In genomic region chr12:108529214-108529613, GRCm38 (mm10) we compare ENCODE assay signal across 9 mouse cellular contexts. TPM values are rescaled to one million over a fixed set of nuclear protein-coding genes. Genes with fewer than 3 reads are reported as not detected.
A peak's percentile ranks its signal among the peaks of the same experiment; 100 is the strongest.
DNase-seq lines count a peak whose midpoint lies in the region; ATAC-seq and TF ChIP-seq lines count a peak whose summit lies in the region.
"Had no signal": no experiment of that assay in that cellular context is flagged by ENCODE, and none has a peak within 500 bp of the region (broad histone marks: within the 10 kb centered on the region; RNA-seq: fewer than 3 reads in every experiment).

No protein-coding gene starts in this region.

- no peak overlapping the region for H3K4me2 ChIP-seq in hindbrain, embryonic 14.5 days (replicated peaks)

- H3K79me2 ChIP-seq in liver, adult 2 months (ENCODE audit: control insufficient read depth, insufficient read depth, low read length) = no peaks in the 10 kb centered on the region

- no peak overlapping the region for H3K27ac ChIP-seq in hindbrain, embryonic 14.5 days
- H3K27ac ChIP-seq in liver, adult 2 months (replicated peaks; ENCODE audit: insufficient read depth, low read depth, low read length) = no peak overlapping the region

- peak; percentile 45 for DNase-seq in kidney, adult 18-20 months
- no peak for DNase-seq in kidney, adult 11 months
- no peak for DNase-seq in G1E (ENCODE audit: low spot score)
- peak; percentile 59 to 72 for DNase-seq in cerebellum, postnatal 25 days
- peak; percentile 80 for DNase-seq in hindbrain, embryonic 14.5 days (ENCODE audit: low spot score)
- DNase-seq in liver, adult 2 months (ENCODE audit: extremely low read depth, low read depth, low spot score) = peak; percentile 14
- peak; percentile 64 for DNase-seq in retina, postnatal 7 days (ENCODE audit: low read depth, low spot score)
- DNase-seq in urinary bladder, postnatal 36 days (ENCODE audit: low spot score in 2 of 2) = no peak

- no peaks in the 10 kb centered on the region for H3K4me1 ChIP-seq in G1E (ENCODE audit: insufficient read depth, low read depth, low read length)
- H3K4me1 ChIP-seq in hindbrain, embryonic 14.5 days (replicated peaks; ENCODE audit: control insufficient read depth, insufficient read depth, low read length) = no peaks in the 10 kb centered on the region
- H3K4me1 ChIP-seq in liver, adult 2 months (ENCODE audit: control insufficient read depth, insufficient read depth, low read length) = no peaks in the 10 kb centered on the region

- no peak for TF ChIP-seq POLR2A in liver, adult 2 months (IDR thresholded peaks at IDR 0.05; ENCODE audit: extremely low read depth, insufficient read depth, low read length)

- H3K9ac ChIP-seq in hindbrain, embryonic 14.5 days = no peak overlapping the region
- H3K9ac ChIP-seq in liver, adult 2 months (ENCODE audit: low read depth, low read length) = no peak overlapping the region

- no peak overlapping the region for H3K4me3 ChIP-seq in G1E (ENCODE audit: low read depth, low read length)
- no peak overlapping the region for H3K4me3 ChIP-seq in hindbrain, embryonic 14.5 days (replicated peaks; ENCODE audit: low read length)
- no peak overlapping the region for H3K4me3 ChIP-seq in liver, adult 2 months (ENCODE audit: insufficient read depth, low read depth, low read length)
- H3K4me3 ChIP-seq: erythroblast, embryonic 14.5 days had no signal

- peaks cover 75% of the 10 kb centered on the region for H3K9me3 ChIP-seq in G1E (replicated peaks)
- no peaks in the 10 kb centered on the region for H3K9me3 ChIP-seq in hindbrain, embryonic 14.5 days (ENCODE audit: control insufficient read depth, low read length)

- H3K36me3 ChIP-seq in G1E (replicated peaks) = no peaks in the 10 kb centered on the region
- peaks cover 12% of the 10 kb centered on the region for H3K36me3 ChIP-seq in hindbrain, embryonic 14.5 days (replicated peaks; ENCODE audit: control insufficient read depth, insufficient read depth)
- H3K36me3 ChIP-seq in liver, adult 2 months (ENCODE audit: control insufficient read depth, insufficient read depth, low read length) = no peaks in the 10 kb centered on the region

- no peak for ATAC-seq in G1E (ENCODE audit: extremely low read depth, insufficient number of reproducible peaks, low FRiP score, poor library complexity, severe bottlenecking)
- peak; percentile 27; the same call in 1 of the 2 replicates for ATAC-seq in hindbrain, embryonic 14.5 days (ENCODE audit: low FRiP score)

- 0 out of 2 replicates have a peak, but pooled peaks have one; percentile 7 for TF ChIP-seq CTCF in G1E (IDR thresholded peaks at IDR 0.05; ENCODE audit: low read depth, low read length)
- TF ChIP-seq CTCF in liver, adult 2 months (IDR thresholded peaks at IDR 0.05; ENCODE audit: low read depth, low read length) = peak; percentile 69; the same call in 1 of the 2 replicates

- 52% methylated on average over 8 of the region's 8 CpGs for WGBS in hindbrain, embryonic 14.5 days
- 49% methylated on average over 8 of the region's 8 CpGs for WGBS in liver, adult 2 months

- H3K27me3 ChIP-seq in G1E (ENCODE audit: insufficient read depth, low read length) = no peaks in the 10 kb centered on the region; the same call in 1 of the 2 replicates
- no peaks in the 10 kb centered on the region for H3K27me3 ChIP-seq in hindbrain, embryonic 14.5 days (ENCODE audit: control insufficient read depth, insufficient read depth, low read length)
- no peaks in the 10 kb centered on the region for H3K27me3 ChIP-seq in liver, adult 2 months (ENCODE audit: control insufficient read depth, insufficient read depth, low read length)

RNA-seq across cellular contexts. Expression of gene Evl, which starts 25.3 kb away (rescaled TPM):
- total RNA-seq in G1E (2014; fragmentation: Nextera tagmentation) (not detected in 2 replicates), G1E (2017) (0.64 TPM in 1 of 2 replicates, not detected in the other)
- not detected in 2 replicates for polyA plus RNA-seq in G1E (2012)
- 243 and 270 TPM in 2 replicates for polyA plus RNA-seq in hindbrain, embryonic 14.5 days (2014; fragmentation: Nextera tagmentation; extraction: Ambion mirVana)
- 5.3 and 6.1 TPM in 2 replicates for total RNA-seq in liver, adult 2 months (2014; rRNA removed)
- 6.0 and 6.9 TPM in 2 replicates for polyA plus RNA-seq in liver, adult 2 months (2012; rRNA removed)

Comparison
In these comparisons a context has a peak if more than half of its experiments do, and no peak if none do; other contexts are left out.
1. DNase-seq: peak in kidney, adult 18-20 months (single experiment), cerebellum, postnatal 25 days (2 of 2), hindbrain, embryonic 14.5 days (single experiment), liver, adult 2 months (single experiment) and retina, postnatal 7 days (single experiment); none in kidney, adult 11 months (single experiment), G1E (single experiment) and urinary bladder, postnatal 36 days (0 of 2).
2. RNA of gene Evl, which starts 25.3 kb away (polyA plus RNA-seq): 243 to 270 TPM in hindbrain, embryonic 14.5 days; 6.0 to 6.9 TPM in liver, adult 2 months and not detected in G1E; every median in the first group is over 10 times any median in the second.